Mouse (Mus musculus): Measurements from ENCODE around the gene Car5b. TPM values are rescaled to one million over a fixed set of nuclear protein-coding genes. Genes with fewer than 3 reads are reported as not detected.

Car5b gene
- polyA plus RNA-seq (2012; rRNA removed): 0.90 and 1.2 TPM in 2 replicates

DNA sequence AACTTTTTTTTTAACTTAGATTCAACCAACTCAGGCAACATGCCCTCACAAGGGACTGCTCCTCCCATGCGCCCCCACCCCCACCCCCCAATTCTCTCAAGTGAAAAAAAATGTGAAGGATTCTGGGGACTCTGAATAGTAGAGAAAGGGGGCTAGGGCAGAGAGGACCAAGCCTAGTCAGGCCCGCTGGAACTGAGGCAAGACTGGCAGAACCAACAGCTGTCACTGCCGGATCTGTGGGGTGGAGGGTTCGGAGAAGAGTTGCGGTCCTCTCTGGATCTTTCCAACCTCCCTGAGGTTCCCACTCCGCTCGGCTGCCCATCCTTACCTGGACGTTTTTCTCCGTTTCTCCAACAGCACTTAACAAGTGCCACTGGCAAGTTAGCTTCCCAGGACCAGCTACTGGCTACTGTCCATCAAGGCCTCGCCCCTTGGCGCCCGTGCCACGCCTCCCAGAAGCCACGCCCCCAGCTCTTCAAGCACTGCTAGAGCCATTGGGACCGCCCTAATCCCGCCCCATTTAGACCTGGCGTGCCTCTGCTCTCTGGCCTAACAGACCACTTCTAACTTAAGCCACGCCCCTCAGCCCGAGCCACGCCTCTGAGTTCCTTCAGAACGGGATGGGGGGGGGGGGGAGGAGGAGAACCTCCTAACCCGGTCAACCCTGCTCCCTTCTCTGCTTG lies at the start of gene Car5b:
TSS of gene Car5b (minus strand) at position 391 of the 683 bp plus-strand sequence.
- WGBS: 18% methylated on average over 22 of the region's 22 CpGs

DNA sequence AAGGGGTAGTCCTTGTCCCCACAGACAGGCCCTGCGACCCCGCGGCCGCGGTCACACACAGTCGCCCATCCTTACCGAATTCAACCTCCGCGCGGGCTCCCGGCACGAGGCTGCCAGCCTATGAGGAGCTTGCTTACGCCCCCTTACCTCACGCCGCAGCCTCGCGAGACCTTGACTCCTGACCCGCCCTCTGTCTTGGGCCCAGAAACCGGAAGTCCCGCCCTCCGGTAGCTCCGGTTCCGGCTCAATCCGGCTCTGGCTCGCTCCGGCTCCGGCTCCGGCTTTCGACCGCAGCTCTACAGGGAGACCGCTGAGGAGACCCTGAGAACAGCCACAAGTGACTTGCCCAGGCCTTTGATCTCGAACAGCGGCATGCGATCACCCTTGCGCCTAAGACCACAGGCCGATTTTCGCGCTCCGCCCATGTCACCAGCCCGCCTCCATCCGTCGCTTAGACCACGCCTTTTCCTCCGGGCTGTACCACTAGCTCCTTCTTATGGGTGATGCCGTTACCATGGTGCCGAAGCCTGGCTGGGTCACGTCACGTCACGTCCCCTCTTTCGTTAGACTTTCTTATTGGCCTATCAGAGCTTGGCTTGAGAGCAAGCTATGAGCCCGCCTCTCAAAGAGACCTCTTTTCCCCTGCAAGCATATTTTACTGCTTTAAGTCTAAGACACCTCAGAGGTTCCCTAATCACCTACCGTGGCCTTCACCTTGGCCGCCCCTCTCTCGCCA lies 48.4 kb upstream of the Car5b start, which contains the start of gene Siah1b:
TSS of gene Siah1b (minus strand) at position 454 of the 736 bp plus-strand sequence.
- WGBS: 24% methylated on average over 54 of the region's 54 CpGs
- DNase-seq (ENCODE audit: low read depth, low spot score): peak; percentile 66

More for the DNA sequence above, at the start of gene Car5b:
- DNase-seq (ENCODE audit: low read depth, low spot score): peak; percentile 46

DNA sequence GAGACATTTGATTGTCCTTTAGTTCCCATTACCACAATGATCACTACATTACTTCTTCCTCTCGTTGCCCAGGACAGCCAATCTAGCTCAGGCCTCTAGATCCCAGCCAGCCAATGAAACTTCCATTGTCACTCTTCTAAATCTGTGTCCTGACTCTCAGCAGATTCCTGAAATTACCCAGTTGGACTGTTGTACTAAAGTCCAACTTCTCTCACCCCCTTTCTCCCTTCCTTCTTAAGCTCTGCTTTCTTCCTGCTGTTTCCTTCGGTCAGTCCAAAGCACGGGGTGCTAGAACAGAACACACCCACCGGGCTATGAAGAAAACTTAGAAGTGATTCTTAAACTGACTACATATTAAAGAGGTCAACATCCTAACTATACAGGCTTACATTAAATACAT lies 41.2 kb upstream of the Car5b start:
- WGBS: 87% methylated on average over 4 of the region's 4 CpGs
- no peak for DNase-seq (ENCODE audit: low read depth, low spot score)

DNA sequence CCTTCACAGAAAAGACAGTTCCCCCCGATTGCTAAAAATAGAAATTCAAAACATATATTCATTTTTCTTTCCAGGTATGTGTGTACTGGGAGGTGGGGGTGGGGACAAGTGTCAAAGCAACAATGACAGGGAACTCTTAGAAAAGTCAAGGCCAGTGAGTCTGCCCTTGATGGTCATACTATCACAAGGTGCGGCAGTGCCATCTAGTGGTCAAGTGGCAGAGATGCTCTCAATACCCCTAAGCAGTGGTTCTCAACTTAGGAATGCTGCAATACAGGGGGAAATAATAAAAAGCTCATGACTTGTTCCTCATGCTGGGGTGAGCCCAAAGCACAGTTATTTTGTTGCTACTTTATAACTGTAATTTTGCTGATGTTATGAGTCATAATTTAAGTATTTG lies 38.4 kb upstream of the Car5b start:
- DNase-seq (ENCODE audit: low read depth, low spot score): peak; percentile 27
- WGBS: 12% methylated on average over 2 of the region's 2 CpGs

DNA sequence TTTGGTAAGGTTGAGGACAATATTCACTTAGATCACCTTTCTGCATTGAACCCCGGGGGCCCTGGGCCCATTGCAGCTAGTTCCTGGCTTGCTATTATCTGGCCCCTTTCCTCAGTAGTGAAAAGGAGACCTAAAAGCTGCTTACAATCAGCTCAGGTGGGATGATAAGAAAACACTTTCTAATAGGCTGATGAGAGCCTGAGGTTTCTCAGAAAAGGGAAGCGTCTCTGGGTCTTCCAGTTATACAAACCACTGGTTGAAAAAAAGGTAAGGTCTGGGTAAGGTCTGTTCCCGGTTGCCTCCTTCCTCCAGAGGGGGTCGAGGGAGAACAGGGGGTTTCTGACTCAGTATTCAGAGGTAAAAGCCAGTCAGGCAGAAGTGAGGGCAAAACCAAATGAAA lies 31.3 kb upstream of the Car5b start:
- WGBS: 68% methylated on average over 4 of the region's 4 CpGs
- no peak for DNase-seq (ENCODE audit: low read depth, low spot score)

DNA sequence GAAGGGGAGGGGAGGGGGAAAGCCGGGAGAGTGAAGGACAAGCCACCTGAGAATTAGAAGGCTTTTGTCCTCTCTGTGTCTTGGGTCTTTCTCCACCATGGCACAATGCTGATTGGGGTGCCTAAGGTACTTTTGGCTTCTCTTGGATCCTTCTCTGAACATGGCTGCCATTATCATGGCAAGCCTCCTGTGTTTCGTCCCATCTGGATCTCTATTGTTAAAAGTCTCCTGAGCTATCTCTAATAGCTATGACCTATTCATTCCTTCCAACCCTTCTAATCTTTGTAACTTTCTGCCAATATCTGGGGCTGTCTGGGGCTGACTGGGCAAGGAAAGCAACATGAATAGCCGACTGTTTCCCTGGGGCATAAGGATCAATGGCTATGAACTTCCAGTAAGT lies 30.7 kb upstream of the Car5b start:
- DNase-seq (ENCODE audit: low read depth, low spot score): no peak
- 79% methylated on average over 3 of the region's 3 CpGs for WGBS

DNA sequence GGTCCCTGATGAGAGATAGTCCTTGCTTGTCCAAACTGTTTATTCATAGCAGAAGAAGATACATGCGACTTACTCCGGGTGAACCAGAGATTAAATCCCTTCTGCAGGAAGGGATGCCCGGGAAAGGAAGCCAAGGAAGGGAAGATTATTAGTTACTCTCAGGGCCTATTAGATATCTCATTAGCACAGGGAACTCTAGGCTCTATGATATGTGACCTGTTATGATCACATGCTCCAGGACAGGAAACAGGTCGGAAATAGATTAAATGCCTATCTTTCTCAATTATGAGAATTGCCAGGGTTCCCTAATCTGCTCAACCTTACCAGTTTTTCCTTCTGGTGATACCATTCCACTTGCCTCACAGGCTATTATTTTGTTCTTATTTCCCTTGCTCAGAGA lies 27.9 kb upstream of the Car5b start:
- WGBS: 77% methylated on average over 4 of the region's 4 CpGs
- DNase-seq (ENCODE audit: low read depth, low spot score): no peak

DNA sequence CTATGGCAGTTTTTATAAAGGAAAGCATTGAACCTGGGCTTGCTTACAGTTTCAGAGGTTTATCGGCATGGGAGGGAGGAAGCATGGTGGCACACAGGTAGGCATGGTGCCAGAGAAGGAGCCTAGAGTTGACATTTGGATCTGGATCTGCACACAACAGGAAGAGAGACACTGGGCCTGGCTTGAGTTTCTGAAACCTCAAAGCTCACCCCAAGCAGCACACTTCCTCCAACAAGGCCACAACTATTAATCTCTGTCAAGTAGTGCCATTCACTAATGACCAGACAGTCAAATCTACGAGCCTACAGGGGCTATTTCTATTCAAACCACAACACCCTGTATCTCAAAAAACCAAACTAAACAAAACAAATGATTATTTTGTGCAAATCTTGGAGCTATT lies 18.9 kb upstream of the Car5b start:
- DNase-seq (ENCODE audit: low read depth, low spot score): no peak
- WGBS: 67% methylated on average over 2 of the region's 2 CpGs

DNA sequence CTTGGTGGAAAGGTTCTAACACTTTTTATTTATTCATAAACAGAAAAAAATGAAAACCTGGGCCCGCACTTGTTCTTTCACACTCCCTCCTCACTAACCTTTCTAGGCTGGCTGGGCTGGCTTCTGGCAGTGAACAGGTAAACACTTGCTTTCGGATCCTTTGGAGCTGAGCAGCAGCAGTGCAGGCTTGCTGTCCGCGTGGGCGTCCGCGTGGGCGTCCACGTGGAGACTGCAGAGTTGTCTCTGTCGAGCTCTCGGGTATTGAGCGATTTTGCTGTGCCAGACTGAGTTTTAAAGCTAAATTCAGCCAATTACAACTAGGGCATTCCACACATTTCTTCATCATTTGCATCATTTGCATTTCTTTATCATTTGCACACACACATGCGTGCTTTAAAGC lies 14.3 kb upstream of the Car5b start:
- DNase-seq (ENCODE audit: low read depth, low spot score): no peak
- 59% methylated on average over 13 of the region's 13 CpGs for WGBS

DNA sequence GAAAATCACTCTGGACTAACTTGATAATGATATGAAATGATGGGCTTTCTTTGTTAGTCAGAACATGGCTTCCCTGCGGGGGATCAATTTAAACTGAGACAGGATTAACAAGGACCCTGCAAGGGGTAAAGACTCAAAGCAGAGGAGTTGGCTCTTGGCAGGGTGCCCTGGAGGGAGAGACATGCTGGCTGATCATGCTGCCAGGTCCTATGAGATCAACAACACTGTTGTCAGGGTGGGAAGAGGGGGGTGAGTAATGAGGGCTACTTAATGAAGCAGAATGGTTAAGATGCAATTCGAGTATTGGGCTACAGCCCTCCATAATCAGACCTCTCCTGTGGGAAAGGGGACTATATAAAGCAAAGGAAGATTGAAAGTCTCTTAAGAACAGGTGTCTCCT lies 11.1 kb upstream of the Car5b start:
- no peak for DNase-seq (ENCODE audit: low read depth, low spot score)
- whole genome bisulfite sequencing: 64% methylated on average over 2 of the region's 2 CpGs

DNA sequence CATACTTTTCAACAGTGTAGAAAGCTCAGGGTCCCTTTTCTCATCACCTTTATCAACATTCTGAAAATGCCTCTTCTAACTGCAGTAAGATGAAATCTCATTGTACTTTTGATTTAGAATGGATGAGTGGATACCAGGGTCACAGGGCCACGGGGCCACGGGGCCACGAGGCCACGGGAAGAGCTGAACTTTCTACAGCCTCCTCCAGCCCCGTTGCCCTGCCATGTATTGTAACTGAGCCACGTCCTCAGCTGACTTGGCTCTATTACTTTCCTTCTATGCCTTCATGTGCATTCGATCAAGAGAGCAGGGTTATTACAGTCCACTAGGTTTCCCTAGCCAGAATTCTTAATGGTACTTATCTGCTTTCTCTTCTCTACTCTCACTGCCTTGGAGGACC lies 8.1 kb upstream of the Car5b start:
- WGBS: 87% methylated on average over 7 of the region's 7 CpGs
- no peak for DNase-seq (ENCODE audit: low read depth, low spot score)

DNA sequence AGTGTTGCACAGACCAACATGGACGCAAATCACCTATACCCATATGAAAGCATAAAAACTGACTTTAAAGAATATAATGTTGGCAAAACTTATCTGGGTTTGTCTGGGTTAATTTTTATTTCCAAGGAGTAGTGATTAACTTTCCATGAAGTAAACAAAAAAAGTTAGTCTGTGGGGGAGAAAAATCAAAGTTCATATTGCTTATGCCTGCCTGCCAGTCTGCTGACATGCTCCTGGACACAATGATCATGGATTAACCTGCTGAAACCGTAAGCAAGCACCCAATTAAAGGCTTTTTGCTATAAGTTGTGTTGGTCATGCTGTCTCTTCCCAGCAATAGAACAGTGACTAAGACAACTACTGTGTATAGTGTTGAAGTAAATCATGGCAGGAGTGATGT lies 7.6 kb upstream of the Car5b start:
- DNase-seq (ENCODE audit: low read depth, low spot score): no peak
- WGBS: 80% methylated on average over 2 of the region's 2 CpGs

DNA sequence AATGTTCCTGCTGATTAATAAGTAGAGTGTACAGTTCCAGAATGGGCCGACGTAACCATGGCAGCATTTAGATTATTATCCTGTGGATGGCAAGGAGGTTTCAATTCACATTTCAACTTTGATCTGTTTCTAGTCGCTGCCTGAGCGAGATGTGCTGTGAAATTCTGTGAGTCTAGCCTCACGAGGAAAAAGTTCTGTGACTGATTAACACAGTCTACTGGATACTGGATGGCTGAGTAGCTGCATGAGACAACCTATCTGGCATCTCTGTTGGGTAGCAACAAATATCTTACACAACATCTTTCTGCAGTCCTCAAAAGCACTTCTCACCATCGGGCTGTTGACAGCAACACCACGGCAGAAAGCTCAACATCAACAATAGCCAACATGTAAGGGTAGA lies 4.7 kb upstream of the Car5b start:
- no peak for DNase-seq (ENCODE audit: low read depth, low spot score)
- 86% methylated on average over 7 of the region's 7 CpGs for WGBS

DNA sequence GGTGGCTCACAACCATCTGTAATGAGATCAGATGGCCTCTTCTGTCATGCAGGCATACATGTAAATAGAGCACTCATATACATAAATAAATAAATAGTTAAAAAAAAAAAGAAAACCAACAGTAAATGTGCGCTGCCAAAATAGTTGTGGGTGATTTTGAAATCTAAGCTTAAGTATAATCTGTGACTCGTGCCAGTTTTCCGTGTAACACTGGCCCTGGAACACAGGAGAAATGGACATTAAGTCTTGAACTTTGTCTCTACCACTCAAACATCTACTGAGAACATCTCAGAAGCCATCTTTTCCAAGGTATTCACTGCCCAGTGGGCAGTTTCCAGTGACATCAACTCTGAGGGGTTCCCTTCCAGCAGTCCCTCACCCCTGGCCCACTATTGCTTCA lies 12.2 kb downstream of the Car5b start:
- DNase-seq (ENCODE audit: low read depth, low spot score): no peak
- 74% methylated on average over 3 of the region's 3 CpGs for WGBS

DNA sequence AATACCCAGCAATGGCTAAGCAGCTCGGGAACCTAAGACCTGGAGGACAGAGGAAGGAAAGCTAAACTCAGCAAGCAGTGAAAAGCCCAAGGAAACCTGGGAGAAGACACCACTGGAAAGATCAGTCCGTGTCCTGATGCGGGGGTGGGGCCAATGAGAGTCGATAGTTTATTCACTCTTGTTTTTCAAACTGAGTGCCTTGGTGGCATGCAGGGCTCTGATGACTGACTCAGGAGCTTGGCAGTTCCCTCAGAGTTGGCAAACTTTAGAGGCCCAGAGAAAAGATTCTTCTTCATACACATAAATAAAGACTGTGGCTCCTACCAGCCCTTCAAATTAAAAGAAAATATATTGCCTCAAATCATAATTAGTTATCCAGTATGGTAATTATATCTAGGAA lies 12.8 kb downstream of the Car5b start:
- DNase-seq (ENCODE audit: low read depth, low spot score): no peak
- 75% methylated on average over 4 of the region's 4 CpGs for WGBS

DNA sequence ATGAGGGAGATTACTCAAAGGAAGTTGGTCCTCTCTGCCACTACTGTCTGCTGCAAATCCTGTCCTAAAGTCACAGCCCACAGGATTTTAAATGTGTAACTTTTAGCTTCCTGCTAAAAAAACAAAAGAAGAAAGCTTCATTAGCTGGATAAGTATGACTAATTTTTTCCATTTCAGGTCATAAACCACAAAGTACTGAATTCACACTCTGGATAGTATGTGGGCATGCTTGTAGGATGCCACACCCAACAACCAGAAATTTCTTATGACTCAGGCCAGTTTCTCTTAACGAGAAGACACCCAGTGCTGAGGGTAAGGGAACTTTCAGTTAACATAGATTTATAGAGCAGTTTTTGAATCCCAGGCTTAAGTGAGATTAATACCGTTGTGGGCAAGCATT lies 14.5 kb downstream of the Car5b start:
- WGBS: 48% methylated on average over 2 of the region's 2 CpGs
- no peak for DNase-seq (ENCODE audit: low read depth, low spot score)

DNA sequence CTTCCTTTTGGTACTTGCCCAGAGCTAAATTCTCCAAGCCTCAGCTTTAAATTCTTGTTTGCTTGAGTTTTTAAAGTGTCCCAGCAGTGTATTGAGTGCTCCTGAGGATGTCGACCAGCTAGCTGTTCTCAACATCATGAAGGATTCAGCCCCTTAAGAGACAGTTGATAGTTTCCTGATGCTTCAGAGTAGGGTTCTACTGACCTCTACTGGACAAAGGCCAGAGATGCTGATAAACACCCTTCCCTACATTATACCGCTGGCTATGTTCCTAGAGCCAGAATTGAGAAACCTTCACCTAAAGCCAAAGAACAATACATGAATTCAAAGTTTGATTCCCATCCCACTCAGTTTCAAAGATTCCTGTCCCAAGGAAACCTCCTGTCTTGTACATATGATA lies 23.0 kb downstream of the Car5b start:
- WGBS: 30% methylated on average over 2 of the region's 2 CpGs
- DNase-seq (ENCODE audit: low read depth, low spot score): peak; percentile 6

DNA sequence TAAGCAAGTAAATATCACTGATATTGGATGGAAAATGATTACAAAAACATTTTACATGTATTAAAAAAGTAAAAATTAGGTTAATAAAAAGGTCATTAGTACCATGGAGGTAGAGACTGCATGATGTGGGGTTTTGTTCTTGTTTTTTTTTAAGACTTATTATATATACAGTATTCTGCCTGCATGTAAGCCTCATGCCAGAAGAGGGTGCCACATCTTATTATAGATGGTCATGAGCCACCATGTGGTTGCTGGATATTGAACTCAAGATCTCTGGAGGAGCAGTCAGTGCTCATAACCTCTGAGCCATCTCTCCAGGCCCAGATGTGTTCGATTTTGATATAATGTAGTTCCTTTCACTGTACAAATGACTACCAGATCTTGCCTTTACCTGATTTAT lies 27.9 kb downstream of the Car5b start:
- 92% methylated on average over 1 of the region's 1 CpGs for WGBS
- no peak for DNase-seq (ENCODE audit: low read depth, low spot score)

DNA sequence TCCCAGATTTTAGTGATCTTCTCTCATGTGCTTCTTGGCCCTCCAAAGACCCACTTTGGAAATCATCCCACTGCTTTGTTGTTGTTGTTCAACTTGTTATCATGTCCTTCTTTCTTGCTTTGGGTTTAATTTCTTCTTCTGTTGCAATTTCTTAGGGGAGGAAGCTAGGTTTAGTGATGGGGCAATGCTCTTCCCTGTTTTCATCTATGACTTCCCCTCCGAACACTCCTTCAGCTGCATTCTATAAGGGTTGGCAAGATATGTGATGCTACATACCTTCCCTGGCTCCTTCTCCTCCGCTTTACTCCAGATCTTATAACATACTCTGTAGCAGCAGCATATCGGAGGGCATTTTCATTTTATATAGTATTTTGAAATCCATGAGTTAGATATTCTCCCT lies 31.0 kb downstream of the Car5b start:
- no peak for DNase-seq (ENCODE audit: low read depth, low spot score)
- 85% methylated on average over 3 of the region's 3 CpGs for WGBS

DNA sequence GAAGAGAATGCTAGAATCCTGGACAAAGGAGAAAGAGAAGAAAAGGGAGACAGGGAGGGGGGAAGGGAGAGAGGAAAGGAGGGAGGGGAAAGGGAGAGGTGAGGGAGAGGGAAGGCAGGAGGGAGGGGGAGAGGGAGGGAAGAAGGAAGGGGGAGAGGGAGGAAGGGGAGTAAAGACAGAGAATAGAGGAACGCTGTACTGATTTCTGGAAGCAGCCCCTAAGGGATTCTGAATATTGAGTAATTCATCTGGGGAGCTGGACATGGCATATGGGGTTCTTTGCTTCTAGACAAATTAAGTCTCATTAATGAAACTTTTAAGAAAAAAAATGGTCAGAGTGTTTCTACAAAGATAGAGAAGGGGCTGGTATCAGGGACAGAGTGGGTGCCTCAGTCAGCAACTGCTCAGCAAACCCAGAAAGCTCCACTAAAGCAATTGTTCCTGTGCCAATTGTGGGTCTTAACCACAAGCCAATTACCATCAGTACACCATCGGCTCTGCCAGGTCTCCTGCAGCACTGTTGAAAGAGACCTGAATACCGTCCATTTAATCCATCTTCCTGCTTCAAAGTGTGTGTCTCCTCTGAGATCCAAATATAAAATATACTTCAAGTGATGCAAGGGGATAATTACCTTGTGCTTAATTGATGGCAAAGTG lies 40.0 kb downstream of the Car5b start:
- DNase-seq (ENCODE audit: low read depth, low spot score): no peak
- 69% methylated on average over 3 of the region's 3 CpGs for WGBS

DNA sequence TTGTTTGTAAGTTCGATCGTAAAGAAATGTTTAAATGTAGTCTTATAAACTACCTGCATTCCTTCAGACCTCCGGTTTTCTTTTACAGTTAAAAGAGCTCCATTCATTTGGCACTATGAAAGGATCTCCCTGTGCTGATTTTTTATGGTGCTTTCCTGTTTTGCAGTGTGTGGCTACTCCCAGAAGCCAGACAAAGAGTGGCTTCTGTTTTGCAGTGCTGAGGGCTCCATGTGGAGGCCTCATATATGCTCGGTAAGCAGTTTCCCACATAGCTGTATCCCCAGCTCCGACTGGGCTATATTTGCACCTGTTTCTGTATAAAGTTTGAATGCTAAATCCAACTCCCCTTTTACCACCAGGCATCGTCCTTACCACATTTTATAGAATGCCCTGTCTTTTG lies 45.7 kb downstream of the Car5b start:
- DNase-seq (ENCODE audit: low read depth, low spot score): no peak
- WGBS: 38% methylated on average over 6 of the region's 6 CpGs
